Mouse (Mus musculus) thymus, adult 2 months (tissue): ENCODE measurements at regions not wholly inside any gene's neighbourhood (a gene's known extent, or its start where the extent isn't known, plus 50 kb on each side); places are given as distances from the start of the nearest gene placed in this dataset.

Experiments
- CTCF ChIP-seq: fragments of 200-500 bp; IDR thresholded peaks from 2 replicates; pipeline ENCODE4 v1.5.1; 2012; ENCODE audit warnings: mild to moderate bottlenecking, control low read depth, low read length, moderate library complexity, borderline replicate concordance; ENCODE audit not compliant: control insufficient read depth, poor library complexity, insufficient read depth; ENCODE audit errors: extremely low read depth
- POLR2A ChIP-seq: fragments of 200-500 bp; IDR thresholded peaks from 2 replicates; pipeline ENCODE4 v1.6.1; 2012; ENCODE audit warnings: mild to moderate bottlenecking, low read length, control low read depth, moderate library complexity; ENCODE audit not compliant: control insufficient read depth, poor library complexity, insufficient read depth; ENCODE audit errors: extremely low read depth

GRCm38 (mm10) chr15:33862224-33862752, 495.4 kb downstream of the 9430069I07Rik start:
- TF ChIP-seq CTCF, result no peak
- TF ChIP-seq POLR2A, result no peak
